Mouse (Mus musculus) ES-CJ7 (cell line): ENCODE results near the gene 1700113H08Rik.

Experiments
- DNase-seq: peaks from one replicate; pipeline ENCODE4 v3.0.0; 2011; ENCODE audit warnings: low read depth, low spot score

Gene 1700113H08Rik

GRCm38 (mm10) chr10:87058926-87059325 lies 1.1 kb downstream of the 1700113H08Rik start:
- DNase-seq = no peak

- no peak for DNase-seq
Observed at GRCm38 (mm10) chr10:87059447-87059846, 1.6 kb downstream of the 1700113H08Rik start.

- DNase-seq = no peak
Observed at GRCm38 (mm10) chr10:87084236-87084635, 26.4 kb downstream of the 1700113H08Rik start.

- DNase-seq = no peak
Observed at GRCm38 (mm10) chr10:87087646-87088045, 29.8 kb downstream of the 1700113H08Rik start.

- peak; percentile 67 for DNase-seq
Observed at GRCm38 (mm10) chr10:87094249-87094648, 36.4 kb downstream of the 1700113H08Rik start.

- no peak for DNase-seq
Observed at GRCm38 (mm10) chr10:87098722-87099121, 40.9 kb downstream of the 1700113H08Rik start.

GRCm38 (mm10) chr10:87100668-87101067 lies 42.8 kb downstream of the 1700113H08Rik start:
- DNase-seq = no peak

GRCm38 (mm10) chr10:87101265-87101950 lies 43.6 kb downstream of the 1700113H08Rik start:
- no peak for DNase-seq

GRCm38 (mm10) chr10:87101951-87102320 lies 44.1 kb downstream of the 1700113H08Rik start:
- DNase-seq = no peak

GRCm38 (mm10) chr10:87102455-87102854 lies 44.6 kb downstream of the 1700113H08Rik start:
- no peak for DNase-seq

- DNase-seq = no peak
Observed at GRCm38 (mm10) chr10:87103286-87103685, 45.4 kb downstream of the 1700113H08Rik start.

- DNase-seq = no peak
Observed at GRCm38 (mm10) chr10:87107565-87108297, 49.9 kb downstream of the 1700113H08Rik start.

- no peak for DNase-seq
Observed at GRCm38 (mm10) chr10:87108333-87108732, 50.5 kb downstream of the 1700113H08Rik start.

GRCm38 (mm10) chr10:87109038-87109771 lies 51.4 kb downstream of the 1700113H08Rik start:
- DNase-seq = no peak

- DNase-seq = no peak
Observed at GRCm38 (mm10) chr10:87110909-87111308, 53.1 kb downstream of the 1700113H08Rik start.

GRCm38 (mm10) chr10:87125094-87125493 lies 67.2 kb downstream of the 1700113H08Rik start:
- DNase-seq = no peak

- peak; percentile 44 for DNase-seq
Observed at GRCm38 (mm10) chr10:87126186-87126824, 68.5 kb downstream of the 1700113H08Rik start.

GRCm38 (mm10) chr10:87151050-87151449 lies 93.2 kb downstream of the 1700113H08Rik start:
- no peak for DNase-seq

- DNase-seq = no peak
Observed at GRCm38 (mm10) chr10:87153731-87154505, 96.1 kb downstream of the 1700113H08Rik start.

GRCm38 (mm10) chr10:87159781-87160180 lies 101.9 kb downstream of the 1700113H08Rik start:
- DNase-seq = no peak

GRCm38 (mm10) chr10:87196123-87196756 lies 138.4 kb downstream of the 1700113H08Rik start:
- DNase-seq = no peak
